Mouse (Mus musculus): ENCODE data around the gene Tnfsf12.

DNA sequence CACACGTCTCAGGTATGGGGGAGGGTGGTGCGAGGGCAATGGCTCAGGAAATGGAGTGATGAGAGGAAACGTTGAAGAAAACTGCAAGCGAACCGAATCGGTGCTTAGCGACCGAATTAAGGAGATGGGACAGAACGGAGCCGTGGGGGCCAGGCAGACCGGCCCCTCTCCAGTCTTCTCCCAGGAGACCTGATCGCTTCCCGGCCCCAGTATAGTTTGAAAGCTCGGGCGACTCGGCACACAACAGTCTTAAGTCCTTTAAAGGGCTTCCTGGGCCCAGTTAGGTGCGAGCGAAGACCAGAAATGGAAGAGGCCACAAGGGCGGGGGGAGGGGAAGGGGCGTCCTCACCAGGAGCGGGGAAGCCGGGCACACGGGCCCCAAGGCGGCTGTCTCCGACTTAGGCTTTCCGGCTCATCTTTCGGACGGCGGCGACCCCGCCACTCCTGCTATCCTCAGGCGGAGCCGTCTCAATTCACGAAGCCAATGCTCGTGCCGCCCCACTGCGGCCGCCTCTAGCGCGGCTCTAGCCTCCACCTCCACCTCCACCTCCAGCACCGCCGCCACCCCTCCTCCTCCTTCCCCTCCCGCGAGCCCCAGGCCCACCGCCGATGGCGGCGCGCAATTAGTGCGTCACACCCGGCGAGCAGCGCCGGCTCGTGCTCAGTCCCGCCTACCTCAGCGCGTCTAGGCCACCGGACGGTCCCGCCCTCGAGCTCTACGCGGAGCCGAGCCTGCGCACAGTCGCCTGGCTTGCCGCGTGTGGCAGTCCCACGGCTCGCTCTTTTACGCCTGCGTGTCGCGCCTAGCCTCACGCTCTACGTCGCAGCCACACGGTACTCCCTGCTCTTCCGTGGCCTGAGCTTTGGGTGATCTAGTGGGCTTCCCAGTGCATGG, 14.1 kb downstream of the Tnfsf12 start, which contains the start of gene Senp3:
- TF ChIP-seq CTCF (IDR thresholded peaks at IDR 0.05; ENCODE audit: control insufficient read depth, insufficient read depth, low read length), result no peak
- TF ChIP-seq POLR2A (IDR thresholded peaks at IDR 0.05; ENCODE audit: borderline replicate concordance, control insufficient read depth, low read depth, low read length), result peak; percentile 85

Measured in bone marrow, adult 2 months (tissue).